Mouse (Mus musculus): ENCODE results near the gene Gm20532. TPM values are rescaled to one million over a fixed set of nuclear protein-coding genes. Genes with fewer than 3 reads are reported as not detected.
A peak's percentile ranks its signal among the peaks of the same experiment; 100 is the strongest.

Gene Gm20532
- polyA plus RNA-seq, 1 experiment from 2014 or later = 0.28 TPM

- H3K9me3 ChIP-seq (replicated peaks) = no peaks in the 10 kb centered on the region
- H3K4me3 ChIP-seq = no peak overlapping the region; the same call in 1 of the 2 replicates
- WGBS = 65% methylated on average over 3 of the region's 3 CpGs
- peaks cover 36% of the 10 kb centered on the region for H3K4me1 ChIP-seq (replicated peaks)
- H3K4me2 ChIP-seq = peak overlapping the region; percentile 9; the same call in 1 of the 2 replicates
- no peaks in the 10 kb centered on the region for H3K36me3 ChIP-seq
- H3K9ac ChIP-seq = no peak overlapping the region
- ATAC-seq (ENCODE audit: insufficient number of reproducible peaks, low FRiP score) = no peak
- no peaks in the 10 kb centered on the region for H3K27me3 ChIP-seq (replicated peaks)
- peak overlapping the region; percentile 36; the same call in 1 of the 2 replicates for H3K27ac ChIP-seq (ENCODE audit: poor library complexity, severe bottlenecking)
These were observed 20.1 kb downstream of the Gm20532 start for GRCm38 (mm10) chr2:26606579-26606978.

- peaks cover 36% of the 10 kb centered on the region for H3K4me1 ChIP-seq (replicated peaks)
- no peak overlapping the region for H3K4me2 ChIP-seq
- no peaks in the 10 kb centered on the region for H3K27me3 ChIP-seq (replicated peaks)
- H3K4me3 ChIP-seq = no peak overlapping the region
- WGBS = 42% methylated on average over 6 of the region's 6 CpGs
- ATAC-seq (ENCODE audit: insufficient number of reproducible peaks, low FRiP score) = peak; percentile 27; the same call in 1 of the 2 replicates
- peak overlapping the region; percentile 36 for H3K27ac ChIP-seq (ENCODE audit: poor library complexity, severe bottlenecking)
- H3K9ac ChIP-seq = no peak overlapping the region
- no peaks in the 10 kb centered on the region for H3K36me3 ChIP-seq
- no peaks in the 10 kb centered on the region for H3K9me3 ChIP-seq (replicated peaks)
These were observed 20.8 kb downstream of the Gm20532 start for GRCm38 (mm10) chr2:26607056-26607910.

GRCm38 (mm10) chr2:26608781-26609180 is 22.3 kb downstream of the Gm20532 start:
- no peak overlapping the region for H3K9ac ChIP-seq
- H3K4me1 ChIP-seq (replicated peaks) = peaks cover 33% of the 10 kb centered on the region
- H3K27me3 ChIP-seq (replicated peaks) = no peaks in the 10 kb centered on the region
- H3K36me3 ChIP-seq = no peaks in the 10 kb centered on the region
- no peaks in the 10 kb centered on the region for H3K9me3 ChIP-seq (replicated peaks)
- ATAC-seq (ENCODE audit: insufficient number of reproducible peaks, low FRiP score) = no peak
- H3K27ac ChIP-seq (ENCODE audit: poor library complexity, severe bottlenecking) = no peak overlapping the region
- H3K4me2 ChIP-seq = no peak overlapping the region
- no peak overlapping the region for H3K4me3 ChIP-seq

- Histone ChIP-seq H3K36me3 (no peaks in the 10 kb centered on the region), H3K9ac (no peak overlapping the region), H3K4me3 (no peak overlapping the region), H3K4me2 (no peak overlapping the region), H3K4me1 (replicated peaks) (peaks cover 32% of the 10 kb centered on the region), H3K27ac (ENCODE audit: poor library complexity, severe bottlenecking) (no peak overlapping the region), H3K9me3 (replicated peaks) (no peaks in the 10 kb centered on the region), H3K27me3 (replicated peaks) (no peaks in the 10 kb centered on the region)
- no peak for ATAC-seq (ENCODE audit: insufficient number of reproducible peaks, low FRiP score)
These were observed 22.8 kb downstream of the Gm20532 start for GRCm38 (mm10) chr2:26609261-26609661.

- no peak overlapping the region for H3K4me3 ChIP-seq
- no peak overlapping the region for H3K9ac ChIP-seq
- no peak overlapping the region for H3K4me2 ChIP-seq
- no peaks in the 10 kb centered on the region for H3K27me3 ChIP-seq (replicated peaks)
- H3K36me3 ChIP-seq = no peaks in the 10 kb centered on the region
- 70% methylated on average over 3 of the region's 3 CpGs for WGBS
- peaks cover 26% of the 10 kb centered on the region for H3K4me1 ChIP-seq (replicated peaks)
- ATAC-seq (ENCODE audit: insufficient number of reproducible peaks, low FRiP score) = no peak
- H3K9me3 ChIP-seq (replicated peaks) = no peaks in the 10 kb centered on the region
- H3K27ac ChIP-seq (ENCODE audit: poor library complexity, severe bottlenecking) = no peak overlapping the region
These were observed 24.1 kb downstream of the Gm20532 start for GRCm38 (mm10) chr2:26610526-26610925.

- ATAC-seq (ENCODE audit: insufficient number of reproducible peaks, low FRiP score) = no peak
- Histone ChIP-seq H3K4me1 (replicated peaks) (peaks cover 25% of the 10 kb centered on the region), H3K4me3 (no peak overlapping the region), H3K9me3 (replicated peaks) (no peaks in the 10 kb centered on the region), H3K4me2 (no peak overlapping the region), H3K9ac (no peak overlapping the region), H3K27ac (ENCODE audit: poor library complexity, severe bottlenecking) (no peak overlapping the region), H3K27me3 (replicated peaks) (no peaks in the 10 kb centered on the region), H3K36me3 (no peaks in the 10 kb centered on the region)
These were observed 24.6 kb downstream of the Gm20532 start for GRCm38 (mm10) chr2:26611054-26611453.

- H3K27ac ChIP-seq (ENCODE audit: poor library complexity, severe bottlenecking) = no peak overlapping the region
These were observed 25.5 kb downstream of the Gm20532 start for GRCm38 (mm10) chr2:26611896-26612295.

GRCm38 (mm10) chr2:26614903-26615302 is 28.5 kb downstream of the Gm20532 start:
- Histone ChIP-seq H3K4me2 (no peak overlapping the region), H3K9me3 (replicated peaks) (no peaks in the 10 kb centered on the region), H3K27me3 (replicated peaks) (no peaks in the 10 kb centered on the region), H3K27ac (ENCODE audit: poor library complexity, severe bottlenecking) (no peak overlapping the region), H3K4me1 (replicated peaks) (peaks cover 17% of the 10 kb centered on the region), H3K9ac (no peak overlapping the region), H3K36me3 (no peaks in the 10 kb centered on the region), H3K4me3 (no peak overlapping the region)
- WGBS = 73% methylated on average over 5 of the region's 5 CpGs
- ATAC-seq (ENCODE audit: insufficient number of reproducible peaks, low FRiP score) = no peak

More at GRCm38 (mm10) chr2:26611896-26612295, 25.5 kb downstream of the Gm20532 start:
- H3K4me3 ChIP-seq = no peak overlapping the region
- no peak for ATAC-seq (ENCODE audit: insufficient number of reproducible peaks, low FRiP score)
- no peak overlapping the region for H3K4me2 ChIP-seq
- H3K4me1 ChIP-seq (replicated peaks) = peaks cover 17% of the 10 kb centered on the region
- no peaks in the 10 kb centered on the region for H3K36me3 ChIP-seq
- H3K9me3 ChIP-seq (replicated peaks) = no peaks in the 10 kb centered on the region
- no peak overlapping the region for H3K9ac ChIP-seq
- H3K27me3 ChIP-seq (replicated peaks) = no peaks in the 10 kb centered on the region

GRCm38 (mm10) chr2:26615459-26616124 is 29.2 kb downstream of the Gm20532 start:
- H3K36me3 ChIP-seq = no peaks in the 10 kb centered on the region
- no peak overlapping the region for H3K9ac ChIP-seq
- no peaks in the 10 kb centered on the region for H3K27me3 ChIP-seq (replicated peaks)
- WGBS = 74% methylated on average over 4 of the region's 4 CpGs
- H3K4me2 ChIP-seq = no peak overlapping the region
- H3K4me1 ChIP-seq (replicated peaks) = peaks cover 17% of the 10 kb centered on the region
- H3K9me3 ChIP-seq (replicated peaks) = no peaks in the 10 kb centered on the region
- ATAC-seq (ENCODE audit: insufficient number of reproducible peaks, low FRiP score) = no peak
- H3K27ac ChIP-seq (ENCODE audit: poor library complexity, severe bottlenecking) = no peak overlapping the region
- no peak overlapping the region for H3K4me3 ChIP-seq

- no peak overlapping the region for H3K27ac ChIP-seq (ENCODE audit: poor library complexity, severe bottlenecking)
- H3K4me3 ChIP-seq = no peak overlapping the region
- WGBS = 63% methylated on average over 6 of the region's 6 CpGs
- no peak overlapping the region for H3K4me2 ChIP-seq
- 0 out of 2 replicates have a peak, but pooled peaks cover 4% of the 10 kb centered on the region for H3K27me3 ChIP-seq (replicated peaks)
- peaks cover 17% of the 10 kb centered on the region for H3K4me1 ChIP-seq (replicated peaks)
- H3K9ac ChIP-seq = no peak overlapping the region
- ATAC-seq (ENCODE audit: insufficient number of reproducible peaks, low FRiP score) = no peak
- no peaks in the 10 kb centered on the region for H3K9me3 ChIP-seq (replicated peaks)
- H3K36me3 ChIP-seq = no peaks in the 10 kb centered on the region
These were observed 30.9 kb downstream of the Gm20532 start for GRCm38 (mm10) chr2:26617331-26617730.

GRCm38 (mm10) chr2:26617928-26618327 is 31.5 kb downstream of the Gm20532 start:
- WGBS = 38% methylated on average over 7 of the region's 7 CpGs
- Histone ChIP-seq H3K4me3 (no peak overlapping the region), H3K27ac (ENCODE audit: poor library complexity, severe bottlenecking) (no peak overlapping the region), H3K9ac (0 out of 2 replicates have a peak overlapping the region, but pooled peaks have one; percentile 27), H3K4me2 (no peak overlapping the region), H3K36me3 (no peaks in the 10 kb centered on the region), H3K9me3 (replicated peaks) (no peaks in the 10 kb centered on the region), H3K27me3 (replicated peaks) (0 out of 2 replicates have a peak, but pooled peaks cover 5% of the 10 kb centered on the region), H3K4me1 (replicated peaks) (peaks cover 14% of the 10 kb centered on the region)
- no peak for ATAC-seq (ENCODE audit: insufficient number of reproducible peaks, low FRiP score)
